Mouse (Mus musculus) c-Kit-positive CD71-positive TER-119-positive erythroid progenitor cells, embryonic 14.5 days (primary cell): ENCODE data around the gene Tgfa.
A peak's percentile ranks its signal among the peaks of the same experiment; 100 is the strongest.

Experiments used
- DNase-seq: peaks from one replicate; pipeline ENCODE4 v3.0.0-alpha.2; 2013; ENCODE audit warnings: low spot score

The Tgfa gene

DNA sequence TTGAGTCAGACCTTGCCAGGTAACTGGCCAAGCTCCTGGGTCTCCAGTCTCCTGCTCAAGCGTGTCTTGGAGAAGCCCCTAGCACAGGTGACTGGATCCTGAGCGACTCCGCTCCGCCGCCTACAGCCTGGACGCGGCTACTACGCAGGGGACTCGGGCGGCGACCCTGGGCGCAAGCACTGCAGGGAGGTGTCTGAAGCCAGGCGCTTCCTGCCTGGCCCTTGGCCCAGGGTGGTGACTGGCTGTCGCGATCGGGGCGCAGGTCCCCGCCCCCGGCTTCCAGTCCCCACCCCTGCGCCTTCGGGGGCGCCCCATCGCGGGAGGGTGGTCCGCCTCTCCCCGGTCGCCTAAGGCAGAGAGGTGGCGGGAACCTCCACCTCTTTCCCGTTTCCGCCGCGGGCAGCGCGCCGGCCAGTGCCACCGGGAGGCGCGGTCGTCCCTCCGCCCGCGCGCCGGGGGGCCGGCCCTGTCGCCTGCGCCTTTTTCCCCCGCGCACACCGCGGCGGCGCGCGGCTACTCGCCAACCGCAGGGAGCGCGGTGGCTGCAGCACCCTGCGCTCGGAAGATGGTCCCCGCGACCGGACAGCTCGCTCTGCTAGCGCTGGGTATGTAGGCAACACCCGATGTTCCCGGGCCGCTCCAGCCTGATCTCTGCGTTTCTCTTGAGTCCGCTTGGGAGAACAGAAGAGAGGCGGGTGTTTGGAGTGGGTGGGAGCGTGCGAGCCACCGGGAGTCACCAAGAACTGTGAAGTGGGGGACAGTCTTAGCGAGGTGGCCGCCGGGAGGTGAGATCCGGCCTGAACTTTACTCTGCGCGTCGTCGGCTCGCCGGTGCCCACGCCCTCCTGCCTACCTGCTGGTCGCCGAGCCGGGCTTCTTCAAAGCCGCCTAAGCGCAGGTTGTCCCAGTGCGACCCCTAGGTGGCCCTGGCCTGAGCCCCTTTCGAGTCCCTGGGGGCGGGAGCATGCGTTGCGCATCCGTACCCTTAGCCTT, at the start of gene Tgfa:
Gene Tgfa, plus strand, starts transcription at position 283 of the 992 bp plus-strand sequence.
- DNase-seq: no peak

DNA sequence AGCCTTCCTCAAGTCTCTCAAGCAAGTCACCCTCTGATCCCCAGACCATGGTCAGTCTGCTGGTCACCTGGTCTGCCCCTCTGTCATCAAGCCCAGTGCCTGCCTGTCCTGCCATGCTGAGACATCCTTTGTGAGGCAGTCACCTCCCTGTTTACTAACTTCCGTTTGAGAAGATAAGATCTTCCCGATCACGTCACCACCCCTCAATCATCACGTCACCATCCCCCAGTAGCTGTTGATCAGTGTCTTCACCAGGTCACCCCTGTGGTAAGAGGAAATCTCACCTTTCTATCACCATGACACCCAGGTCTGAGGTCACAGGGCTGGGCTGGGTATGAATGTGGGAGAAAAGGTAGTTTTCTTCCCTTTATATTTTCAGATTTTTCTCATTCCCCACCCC, 46.5 kb upstream of the Tgfa start:
- no peak for DNase-seq

DNA sequence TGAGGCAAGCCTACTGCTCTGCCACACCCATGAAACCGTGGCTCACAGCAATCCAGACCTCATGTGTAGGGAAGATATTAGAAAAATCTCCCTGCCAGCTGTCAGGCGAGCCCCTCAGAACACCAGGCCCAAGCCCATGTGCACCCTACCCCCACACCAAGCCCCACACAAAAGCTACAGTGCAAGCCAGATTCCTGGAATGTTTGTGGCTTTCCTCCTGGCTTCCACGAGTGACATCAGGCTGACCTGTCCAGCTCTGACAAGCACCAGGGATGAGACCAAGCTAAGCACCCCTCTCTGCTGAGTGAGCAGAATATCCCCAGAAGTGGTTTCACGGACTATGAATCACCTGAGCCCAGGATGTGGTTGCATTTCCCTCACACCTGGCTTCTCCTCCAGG, 46.0 kb upstream of the Tgfa start:
- no peak for DNase-seq

DNA sequence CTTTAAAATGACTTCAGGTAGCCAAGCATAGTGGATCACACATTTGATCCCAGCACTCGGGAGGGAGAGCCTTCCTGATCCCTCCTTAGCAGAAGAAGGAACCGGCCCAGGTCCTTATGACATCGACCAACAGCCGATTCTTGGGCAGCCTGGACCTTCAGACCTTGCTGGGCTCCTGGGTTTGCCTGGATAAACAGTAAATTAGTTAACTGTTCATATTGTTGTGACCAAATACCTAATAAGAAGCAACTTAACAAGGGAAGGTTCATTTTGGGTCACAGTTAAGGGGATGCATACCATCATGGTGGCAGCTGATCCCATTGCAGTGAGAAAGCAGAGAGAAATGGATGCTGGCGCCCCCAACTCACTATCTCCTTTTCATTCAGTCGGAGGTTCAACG, 42.3 kb upstream of the Tgfa start:
- DNase-seq: no peak

DNA sequence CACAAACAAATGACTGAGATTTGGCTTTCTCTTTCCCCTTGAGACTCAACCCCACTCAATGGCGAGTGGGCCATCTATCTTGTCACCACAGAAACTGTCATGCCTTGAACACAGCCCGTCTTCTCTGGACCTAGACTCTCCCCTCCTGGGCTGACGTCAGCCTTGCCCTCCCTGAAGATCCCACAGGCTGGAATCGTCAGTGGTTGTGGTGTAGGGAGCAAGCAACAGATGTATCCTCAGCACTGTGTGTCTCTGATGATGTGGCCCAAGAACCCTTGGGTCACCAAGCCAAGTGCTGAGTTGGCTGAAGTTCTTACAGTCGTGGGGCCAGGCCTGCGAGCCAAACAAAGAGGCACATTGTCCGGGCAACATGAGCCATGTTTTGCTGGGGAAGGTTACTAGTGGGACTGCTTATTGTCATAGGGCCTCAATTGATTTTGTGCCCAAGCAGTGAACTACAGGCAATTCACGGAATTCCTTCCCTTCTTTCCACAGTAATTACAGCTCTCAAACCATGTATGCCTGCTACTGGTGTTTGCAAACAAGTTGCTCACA, 41.5 kb upstream of the Tgfa start:
- no peak for DNase-seq

DNA sequence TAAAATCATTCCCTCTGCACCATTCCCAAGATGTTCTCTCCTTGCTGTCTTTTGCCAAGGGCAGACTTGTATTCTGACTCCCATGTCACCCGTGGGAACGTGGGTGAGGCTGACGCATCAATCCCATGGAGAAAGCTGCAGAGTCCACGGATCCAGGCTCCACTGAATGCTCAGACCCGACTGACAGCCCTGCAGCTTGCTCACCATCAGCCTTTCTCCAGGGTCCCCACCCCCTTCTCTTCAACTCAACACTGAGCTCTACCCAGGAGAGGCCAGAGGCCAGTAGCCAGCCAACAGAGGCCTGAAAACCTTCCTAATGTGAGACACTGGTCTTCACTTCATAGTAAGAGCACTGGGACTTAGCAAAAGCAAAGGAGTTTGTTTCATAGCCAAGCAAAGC, 41.0 kb upstream of the Tgfa start:
- no peak for DNase-seq

GRCm38 (mm10) chr6:86154481-86154880, 40.5 kb upstream of the Tgfa start:
- no peak for DNase-seq

- peak; percentile 6 for DNase-seq
Measured at GRCm38 (mm10) chr6:86157253-86158234, 37.5 kb upstream of the Tgfa start.

DNA sequence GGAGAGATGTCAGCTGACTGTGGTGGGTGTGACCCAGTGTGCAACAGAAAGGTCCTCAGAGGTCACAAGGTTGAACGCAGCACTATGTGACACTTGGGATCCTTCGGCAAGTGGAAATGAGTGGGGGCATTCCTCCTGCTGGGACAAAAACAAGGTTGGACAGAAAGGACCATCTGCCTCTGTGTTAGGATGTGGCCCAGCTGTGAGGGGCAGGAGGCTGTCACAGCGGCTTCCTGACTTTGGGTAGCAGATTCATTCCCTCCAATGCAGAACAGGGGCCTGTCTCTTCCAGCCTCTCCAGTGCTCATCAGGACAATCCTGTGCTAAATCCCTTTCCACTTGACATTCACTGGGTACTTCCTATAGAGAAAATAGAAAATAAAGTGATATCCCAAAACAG, 34.1 kb upstream of the Tgfa start:
- DNase-seq: no peak

- no peak for DNase-seq
Measured at GRCm38 (mm10) chr6:86161586-86161985, 33.4 kb upstream of the Tgfa start.

GRCm38 (mm10) chr6:86164028-86164427, 31.0 kb upstream of the Tgfa start:
- DNase-seq: no peak

DNA sequence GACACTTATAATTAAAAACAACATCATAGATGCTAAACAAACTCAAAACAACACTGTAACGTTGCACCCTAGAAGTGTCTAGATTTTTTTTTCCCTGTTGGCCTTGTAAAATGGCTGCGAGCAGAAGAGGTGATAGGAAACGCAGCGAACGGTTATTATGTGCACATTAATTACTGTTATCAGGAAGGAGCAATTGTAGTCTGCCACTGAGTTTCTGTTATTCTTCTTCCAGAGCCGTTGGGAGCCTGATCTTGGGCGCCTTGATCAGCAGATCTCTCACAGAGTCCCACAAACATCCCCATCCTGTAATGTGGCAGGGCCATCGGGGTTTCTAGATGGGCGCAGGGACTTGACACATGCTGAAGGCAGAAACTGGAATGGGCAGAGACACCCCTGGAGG, 28.6 kb upstream of the Tgfa start:
- no peak for DNase-seq

- no peak for DNase-seq
Measured at GRCm38 (mm10) chr6:86167851-86168250, 27.2 kb upstream of the Tgfa start.

- no peak for DNase-seq
Measured at GRCm38 (mm10) chr6:86169166-86169565, 25.9 kb upstream of the Tgfa start.

DNA sequence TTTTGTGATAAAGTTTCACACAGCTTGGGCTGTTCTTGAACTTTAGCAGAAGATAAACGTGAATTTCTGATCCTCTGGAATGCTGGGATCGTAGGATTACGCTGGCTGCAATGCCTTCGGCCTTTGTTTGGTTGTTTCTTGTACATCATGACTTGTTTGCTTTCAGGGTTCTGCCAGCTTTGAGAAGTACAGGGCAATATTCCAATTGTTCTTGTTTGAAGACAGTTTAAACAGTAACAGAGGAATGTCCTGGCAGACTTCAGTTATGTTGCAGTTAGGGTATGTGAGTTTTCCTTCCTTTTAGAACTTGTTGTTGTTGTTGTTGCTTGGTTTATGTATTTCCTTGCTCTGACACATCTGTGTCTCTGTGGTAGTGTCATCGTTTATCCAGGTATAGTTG, 18.8 kb upstream of the Tgfa start:
- DNase-seq: no peak

- DNase-seq: no peak
Measured at GRCm38 (mm10) chr6:86176721-86177120, 18.3 kb upstream of the Tgfa start.

- DNase-seq: no peak
Measured at GRCm38 (mm10) chr6:86177331-86177982, 17.6 kb upstream of the Tgfa start.

DNA sequence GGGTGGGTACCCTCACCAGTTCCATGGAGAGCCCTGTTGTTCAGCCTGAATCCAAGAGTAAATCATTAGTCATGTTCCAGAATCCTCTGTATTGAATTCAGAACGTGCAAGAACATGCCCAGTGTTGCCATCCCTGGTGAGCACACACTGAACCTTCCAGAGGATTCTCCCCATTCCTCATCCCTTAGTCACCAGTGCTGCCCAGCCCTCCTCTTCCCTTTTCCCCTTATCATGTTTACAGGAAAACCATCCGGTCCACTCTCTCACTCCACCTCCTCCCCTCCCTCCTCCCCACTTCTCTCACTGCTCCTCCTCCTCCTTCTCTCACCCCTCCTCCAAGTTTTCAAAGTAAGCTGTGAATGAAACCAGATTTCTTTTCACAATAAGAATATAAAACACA, 14.4 kb upstream of the Tgfa start:
- no peak for DNase-seq

GRCm38 (mm10) chr6:86182016-86182415, 13.0 kb upstream of the Tgfa start:
- no peak for DNase-seq

DNA sequence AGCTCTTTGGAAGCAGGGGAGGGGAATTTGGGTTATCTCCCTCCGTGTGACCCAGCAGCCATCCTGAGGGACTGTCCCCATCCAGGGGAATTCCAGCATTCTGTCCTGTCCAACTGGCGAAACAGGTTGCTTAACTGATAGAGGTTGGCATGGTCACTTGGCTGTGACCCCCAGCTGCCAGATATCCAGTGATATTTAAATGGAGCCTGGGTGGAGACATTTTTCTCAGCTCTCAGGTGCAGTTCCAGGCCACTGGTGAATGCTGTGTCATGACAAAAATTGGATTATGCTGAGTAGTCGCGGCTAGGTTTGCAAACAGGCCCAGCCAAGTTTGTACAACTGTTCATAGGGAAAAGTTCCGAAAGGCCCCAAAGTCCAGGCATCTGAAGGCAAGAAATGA, 12.4 kb upstream of the Tgfa start:
- no peak for DNase-seq

- no peak for DNase-seq
Measured at GRCm38 (mm10) chr6:86186106-86186955, 8.7 kb upstream of the Tgfa start.
